Mouse (Mus musculus) right cerebral cortex, postnatal 25 days (tissue): Measurements from ENCODE around the gene Lcn3.
"Not testable (repeated sequence)": the region's sequence is repeated elsewhere in the genome, so short reads cannot be mapped to it uniquely, and the experiment has no call there.

ENCODE experiments used
- DNase-seq: peaks from one replicate; pipeline ENCODE4 v3.0.0; 2022

Gene Lcn3

GRCm38 (mm10) chr2:25765269-25765668 is at the start of gene Lcn3:
Gene Lcn3, plus strand, starts transcription at chr2:25765569.
- DNase-seq: no peak

- no peak for DNase-seq
Observed at GRCm38 (mm10) chr2:25717222-25717621, 48.1 kb upstream of the Lcn3 start.

GRCm38 (mm10) chr2:25733199-25733930 is 32.0 kb upstream of the Lcn3 start:
- no peak for DNase-seq

GRCm38 (mm10) chr2:25736709-25737108 is 28.7 kb upstream of the Lcn3 start, which contains the start of gene Obp2b:
Gene Obp2b, plus strand, starts transcription at chr2:25737009.
- not testable (repeated sequence) for DNase-seq

- no peak for DNase-seq
Observed at GRCm38 (mm10) chr2:25741671-25742070, 23.7 kb upstream of the Lcn3 start.

- no peak for DNase-seq
Observed at GRCm38 (mm10) chr2:25754201-25754600, 11.2 kb upstream of the Lcn3 start.

GRCm38 (mm10) chr2:25758064-25758625 is 7.2 kb upstream of the Lcn3 start:
- DNase-seq: no peak

- DNase-seq: no peak
Observed at GRCm38 (mm10) chr2:25767764-25768163, 2.4 kb downstream of the Lcn3 start.

- DNase-seq: no peak
Observed at GRCm38 (mm10) chr2:25773507-25773906, 8.1 kb downstream of the Lcn3 start.

GRCm38 (mm10) chr2:25774640-25775039 is 9.3 kb downstream of the Lcn3 start:
- DNase-seq: no peak

GRCm38 (mm10) chr2:25775991-25776390 is 10.6 kb downstream of the Lcn3 start:
- no peak for DNase-seq

- DNase-seq: no peak
Observed at GRCm38 (mm10) chr2:25776717-25777116, 11.3 kb downstream of the Lcn3 start, which contains the start of gene Lcn11. Gene Lcn11, plus strand, starts transcription at chr2:25777017.

GRCm38 (mm10) chr2:25779076-25779475 is 13.7 kb downstream of the Lcn3 start:
- DNase-seq: no peak

- DNase-seq: no peak
Observed at GRCm38 (mm10) chr2:25780921-25781320, 15.6 kb downstream of the Lcn3 start.

- no peak for DNase-seq
Observed at GRCm38 (mm10) chr2:25781957-25782356, 16.6 kb downstream of the Lcn3 start, which contains the start of gene Gm13539. Gene Gm13539, plus strand, starts transcription at chr2:25782257.

- DNase-seq: no peak
Observed at GRCm38 (mm10) chr2:25785573-25786322, 20.4 kb downstream of the Lcn3 start.

- no peak for DNase-seq
Observed at GRCm38 (mm10) chr2:25789092-25789491, 23.7 kb downstream of the Lcn3 start.

GRCm38 (mm10) chr2:25797635-25798034 is 32.3 kb downstream of the Lcn3 start:
- DNase-seq: no peak

- DNase-seq: no peak
Observed at GRCm38 (mm10) chr2:25798065-25798464, 32.7 kb downstream of the Lcn3 start.

- no peak for DNase-seq
Observed at GRCm38 (mm10) chr2:25811711-25812110, 46.3 kb downstream of the Lcn3 start.

- DNase-seq: no peak
Observed at GRCm38 (mm10) chr2:25813364-25813763, 48.0 kb downstream of the Lcn3 start.

- DNase-seq: not testable (repeated sequence)
Observed at GRCm38 (mm10) chr2:25815748-25816147, 50.4 kb downstream of the Lcn3 start, which contains the start of gene Glt6d1. Gene Glt6d1, minus strand, starts transcription at chr2:25815848.
